Mouse (Mus musculus) CD4-positive, CD25-positive, alpha-beta regulatory T cell, adult 4 months (primary cell): ENCODE results near the gene Rgs4. TPM values are rescaled to one million over a fixed set of nuclear protein-coding genes. Genes with fewer than 3 reads are reported as not detected.

Experiments used
- ATAC-seq: one replicate; pipeline ENCODE4 v1.8.0; 2017
- polyA plus RNA-seq, 2 experiments: library from polyadenylated mRNA; unstranded; fragments of 100-300 nt; shearing (Covaris generic); gene quantifications; one replicate each; pipeline ENCODE4 v1.2.1; 2017

The Rgs4 gene
- not detected for polyA plus RNA-seq

DNA sequence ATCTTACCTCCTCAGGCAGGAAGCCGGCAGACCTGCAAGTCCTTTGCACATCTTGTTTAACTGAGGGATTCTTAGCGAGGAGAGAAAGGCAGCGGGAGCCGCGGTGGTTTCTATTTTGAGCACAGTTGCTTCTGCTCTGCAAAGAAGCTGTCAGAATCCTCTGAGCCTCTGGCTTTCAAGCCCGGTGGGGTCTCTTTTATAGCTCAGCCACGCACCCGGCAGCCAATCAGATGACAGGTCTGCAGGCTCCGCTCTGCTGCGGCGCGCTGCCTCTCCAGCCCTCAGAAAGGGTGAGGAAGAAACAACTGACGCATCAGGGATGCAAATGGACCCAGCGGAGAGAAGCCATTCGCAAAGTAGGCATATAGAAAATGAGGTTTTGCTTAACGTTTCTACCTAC is at the start of gene Rgs4:
Gene Rgs4, minus strand, starts transcription at position 170 of the 400 bp plus-strand sequence.
- no peak for ATAC-seq

DNA sequence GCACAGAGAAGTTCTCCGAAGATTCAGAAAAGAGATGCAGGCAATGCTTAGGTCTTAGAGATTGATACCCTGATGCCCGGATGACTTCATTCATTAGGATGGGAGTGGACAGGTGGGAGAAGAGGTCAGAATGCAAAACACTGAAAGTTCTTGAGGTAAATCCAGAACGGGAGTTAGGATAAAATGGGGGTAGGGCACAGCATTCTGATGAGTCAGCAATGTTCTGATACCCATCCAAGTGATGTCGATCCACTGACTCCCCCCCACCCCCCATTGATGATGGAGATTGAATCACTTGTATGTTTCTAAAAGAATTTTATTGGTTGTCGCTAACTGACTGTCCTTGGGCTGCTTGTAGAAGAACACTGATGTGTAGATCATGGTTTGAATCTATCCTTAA is 45.0 kb upstream of the Rgs4 start:
- no peak for ATAC-seq

DNA sequence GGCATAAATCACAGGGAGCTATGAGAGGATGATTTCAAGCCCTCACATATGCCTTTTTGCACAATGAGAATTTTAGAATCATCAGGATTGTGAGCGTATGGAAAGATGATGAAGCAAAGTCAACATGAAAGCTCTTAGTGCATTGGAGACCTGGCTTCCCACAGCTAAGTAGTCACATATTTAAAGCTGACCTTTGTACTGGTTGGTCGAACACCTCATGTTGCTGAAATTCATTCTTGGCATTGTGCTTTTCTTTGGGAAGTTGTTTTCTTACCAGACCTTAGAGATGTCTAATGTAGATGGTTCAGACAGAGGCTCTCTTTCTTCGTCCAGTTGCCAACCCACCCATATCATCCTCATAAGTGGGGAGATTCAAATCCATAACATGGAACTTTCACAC is 38.5 kb upstream of the Rgs4 start:
- no peak for ATAC-seq

DNA sequence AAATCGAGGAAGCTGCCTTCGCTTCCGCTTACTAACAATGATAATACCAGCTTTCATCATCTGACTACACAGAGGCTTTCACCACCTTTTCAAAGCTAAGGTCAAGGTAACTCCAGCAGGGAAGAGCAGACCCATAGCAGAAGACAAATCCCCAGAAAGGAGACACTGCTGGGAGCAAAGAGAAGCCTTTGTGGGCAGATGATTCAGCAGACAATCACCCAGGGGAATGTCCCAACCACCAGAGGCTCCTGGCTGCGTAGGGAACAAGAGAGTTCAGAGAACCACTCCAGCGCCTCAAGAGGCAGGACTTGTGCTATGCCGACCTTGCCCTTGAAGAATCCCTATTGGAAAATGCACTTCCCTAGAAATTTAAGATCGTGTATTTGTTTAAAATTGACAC is 29.1 kb upstream of the Rgs4 start:
- no peak for ATAC-seq

DNA sequence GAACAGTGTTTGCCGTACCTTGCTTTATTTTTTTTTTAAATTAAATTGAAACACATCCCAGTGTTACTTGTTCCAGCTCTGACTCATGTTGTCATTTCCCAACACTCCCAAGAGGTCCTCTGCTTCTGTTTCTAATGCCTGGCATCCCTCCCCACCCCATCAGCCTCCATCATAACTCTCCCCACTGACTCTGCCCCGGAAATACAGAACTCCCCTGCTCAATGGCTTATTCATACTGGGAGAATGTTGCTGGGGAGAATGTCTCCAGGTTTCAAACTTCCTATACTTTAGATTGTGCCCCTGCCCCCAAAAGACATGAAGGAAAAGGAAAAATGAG is 17.1 kb upstream of the Rgs4 start:
- ATAC-seq: no peak

DNA sequence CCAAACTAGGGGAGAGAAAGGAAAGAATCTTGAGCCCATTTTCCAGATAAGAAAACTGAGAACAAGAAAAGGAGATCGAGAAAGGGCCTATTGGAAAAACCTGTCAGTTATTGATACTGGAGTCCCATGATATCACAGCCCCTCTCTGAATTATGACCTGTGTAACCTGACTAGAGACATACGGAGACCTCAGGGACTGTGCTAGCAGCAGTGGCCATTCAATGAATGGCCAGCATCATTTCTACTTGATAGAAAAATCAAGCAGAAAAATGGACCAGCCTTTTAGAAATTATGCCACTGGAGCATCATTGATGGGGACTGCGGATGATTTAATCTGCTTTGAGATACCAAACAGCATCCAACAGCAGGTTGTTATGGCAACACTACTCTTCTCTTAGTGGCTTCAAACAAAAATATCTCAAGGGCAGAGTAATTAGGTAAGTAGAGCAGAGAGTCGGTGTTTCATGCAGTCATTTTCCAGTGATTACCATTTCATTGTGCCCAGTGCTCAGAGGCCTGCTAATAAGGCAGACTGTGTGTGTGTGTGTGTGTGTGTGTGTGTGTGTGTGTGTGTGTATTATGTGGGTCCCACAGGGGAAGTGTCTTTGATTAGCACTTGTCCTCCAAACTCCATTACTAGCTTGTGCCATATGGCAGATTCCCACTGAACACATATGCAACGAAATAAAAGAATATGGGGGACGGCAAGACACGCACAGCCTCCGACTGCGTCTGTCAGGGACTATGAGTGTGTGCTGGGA is 16.6 kb upstream of the Rgs4 start:
- no peak for ATAC-seq

DNA sequence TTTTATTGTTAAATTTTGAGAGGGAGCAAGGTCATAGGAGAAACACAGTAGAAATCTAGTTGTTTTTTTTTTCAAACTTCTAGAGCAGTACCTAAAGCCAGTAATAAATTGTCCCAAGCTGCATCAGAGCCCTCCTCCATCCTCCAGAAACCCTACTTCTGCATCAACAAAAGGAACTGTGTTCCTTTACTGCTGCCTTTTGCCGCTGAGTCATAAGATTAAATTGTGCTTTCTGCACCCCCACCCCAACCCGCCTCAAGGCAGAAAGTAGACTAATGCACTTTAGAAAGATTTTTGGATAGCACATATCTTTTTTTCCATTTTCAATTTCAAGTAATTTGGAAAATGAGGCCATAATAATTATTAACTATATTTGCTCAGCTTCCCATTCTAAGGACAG is 15.1 kb upstream of the Rgs4 start:
- no peak for ATAC-seq

DNA sequence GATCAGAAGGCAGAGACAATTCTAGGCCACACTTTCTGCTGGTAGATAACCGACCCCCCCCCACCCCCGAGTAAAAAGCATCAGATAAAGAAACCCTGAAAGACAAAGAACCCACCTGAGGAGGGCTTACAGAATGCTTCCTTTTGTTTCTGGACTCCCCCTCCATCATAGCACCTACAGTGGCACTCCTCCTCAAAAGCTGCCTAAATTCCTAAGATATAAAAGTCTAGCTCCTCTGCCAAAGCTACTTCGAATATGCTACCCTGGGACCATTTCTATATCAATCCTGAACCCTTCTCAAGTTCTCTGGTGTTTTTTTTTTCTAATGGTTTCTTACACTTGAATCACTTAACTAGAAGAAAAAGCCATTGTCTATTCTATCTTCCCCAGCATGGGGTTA is 9.1 kb upstream of the Rgs4 start:
- ATAC-seq: no peak

DNA sequence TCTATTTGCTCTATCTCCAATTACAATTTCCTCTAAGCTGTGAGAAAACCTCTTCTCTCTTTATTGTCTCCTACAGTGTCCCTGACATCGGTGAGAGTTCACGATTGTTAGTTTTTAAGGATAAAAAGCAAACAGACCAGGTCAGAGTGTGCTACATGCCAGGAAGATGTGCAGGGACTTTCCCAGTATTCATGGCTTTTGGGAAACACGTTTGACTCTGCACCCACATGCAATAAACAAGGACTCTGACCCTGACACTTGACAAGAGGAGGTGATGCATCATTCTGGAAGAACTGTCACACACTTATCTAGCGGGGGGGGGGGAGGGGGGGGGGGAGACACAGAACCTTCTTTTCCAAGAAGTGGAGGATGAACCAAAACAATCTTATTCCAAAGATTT is 5.0 kb upstream of the Rgs4 start:
- ATAC-seq: no peak

DNA sequence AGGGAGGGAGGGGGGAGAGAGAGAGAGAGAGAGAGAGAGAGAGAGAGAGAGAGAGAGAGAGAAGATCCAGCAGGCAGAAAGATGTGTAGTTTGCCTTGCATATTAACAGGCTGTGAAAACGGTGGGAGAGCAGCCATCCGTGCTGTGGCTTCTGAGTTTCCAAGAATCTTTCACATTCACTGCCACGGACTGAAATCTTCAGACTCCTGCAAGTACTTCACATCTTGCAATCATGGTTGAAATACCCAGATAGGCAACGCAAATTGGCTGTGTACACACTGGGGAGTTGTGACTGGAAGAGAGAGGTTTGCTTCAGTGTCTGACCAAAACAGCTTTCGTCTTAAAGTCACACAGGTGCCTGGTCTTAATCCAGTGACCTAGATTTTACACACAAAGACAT is 997 bp upstream of the Rgs4 start:
- ATAC-seq: no peak

DNA sequence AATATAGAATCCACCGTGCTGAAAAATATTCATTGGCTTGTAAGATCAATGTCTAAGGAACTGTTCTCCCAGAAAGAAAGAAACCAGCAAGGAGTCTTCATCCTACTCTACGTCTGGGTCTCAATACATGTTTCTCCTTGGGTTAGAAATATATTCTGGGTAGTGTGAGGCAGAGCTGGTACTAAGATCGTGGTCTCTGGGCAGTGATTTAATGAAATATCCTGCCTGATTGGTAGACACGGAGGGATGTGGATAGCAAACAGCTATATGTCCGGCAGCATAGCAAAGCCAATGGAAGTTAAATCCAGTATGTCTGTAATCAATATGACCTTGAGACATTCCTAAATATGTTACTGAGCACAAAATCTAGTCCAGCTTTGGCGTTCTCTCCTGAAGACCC is 460 bp upstream of the Rgs4 start:
- no peak for ATAC-seq

DNA sequence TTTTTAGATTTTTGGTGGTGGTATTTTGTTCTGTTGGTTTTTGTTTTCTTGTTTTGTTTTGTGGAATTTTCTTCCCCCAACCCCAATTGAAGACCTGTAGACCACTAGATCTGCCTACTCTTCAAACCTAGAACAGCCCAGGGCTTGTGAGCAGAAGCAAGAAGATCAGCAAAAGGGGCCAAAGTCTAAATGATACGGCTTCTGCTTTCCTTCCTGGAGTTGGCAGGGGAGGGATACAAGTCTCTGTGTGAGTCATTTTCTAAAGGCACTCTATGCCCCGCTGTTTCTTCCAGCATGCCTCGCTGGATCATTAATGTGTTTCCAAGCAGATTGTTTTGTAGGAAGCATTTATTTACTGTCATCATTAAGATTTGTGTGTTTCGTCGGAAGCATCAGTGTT is 6.3 kb downstream of the Rgs4 start:
- ATAC-seq: no peak

DNA sequence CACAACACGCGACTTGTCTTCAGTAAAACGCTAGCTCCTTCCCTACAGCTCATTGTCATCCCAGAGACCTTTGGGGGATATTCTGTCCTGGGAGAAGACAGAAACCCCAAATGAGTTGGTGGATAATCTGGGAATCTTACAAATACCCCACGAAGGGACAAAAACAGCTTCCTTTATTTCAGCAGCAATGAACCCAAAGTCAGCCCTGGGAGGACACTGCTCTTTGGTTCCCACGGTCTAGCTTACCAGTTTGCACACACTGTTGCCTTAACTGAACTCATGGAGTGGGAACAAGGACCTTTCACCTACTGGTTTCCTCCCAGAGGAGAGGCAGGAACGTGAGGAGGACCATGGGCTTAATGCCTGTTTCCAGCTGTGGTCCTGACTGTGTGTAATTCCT is 10.2 kb downstream of the Rgs4 start:
- no peak for ATAC-seq

DNA sequence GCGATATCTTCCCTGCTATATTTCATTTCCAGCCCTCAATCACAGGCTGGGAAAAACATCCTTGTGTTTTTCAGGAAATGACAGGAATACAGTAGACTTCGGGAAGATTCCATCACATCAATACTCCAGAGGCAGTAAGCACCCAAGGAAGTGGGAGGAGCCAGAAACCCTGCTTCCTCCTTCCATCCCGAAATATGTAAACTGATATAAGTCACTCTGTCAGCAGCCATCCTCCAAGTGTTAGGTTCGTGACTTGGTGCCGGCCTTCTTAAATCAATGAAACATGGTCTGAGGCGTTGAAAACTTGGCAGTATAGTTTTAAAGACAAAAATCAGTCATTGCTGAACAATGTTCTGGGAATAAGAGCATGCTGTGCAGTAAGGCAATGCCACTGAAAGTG is 11.3 kb downstream of the Rgs4 start:
- ATAC-seq: no peak

DNA sequence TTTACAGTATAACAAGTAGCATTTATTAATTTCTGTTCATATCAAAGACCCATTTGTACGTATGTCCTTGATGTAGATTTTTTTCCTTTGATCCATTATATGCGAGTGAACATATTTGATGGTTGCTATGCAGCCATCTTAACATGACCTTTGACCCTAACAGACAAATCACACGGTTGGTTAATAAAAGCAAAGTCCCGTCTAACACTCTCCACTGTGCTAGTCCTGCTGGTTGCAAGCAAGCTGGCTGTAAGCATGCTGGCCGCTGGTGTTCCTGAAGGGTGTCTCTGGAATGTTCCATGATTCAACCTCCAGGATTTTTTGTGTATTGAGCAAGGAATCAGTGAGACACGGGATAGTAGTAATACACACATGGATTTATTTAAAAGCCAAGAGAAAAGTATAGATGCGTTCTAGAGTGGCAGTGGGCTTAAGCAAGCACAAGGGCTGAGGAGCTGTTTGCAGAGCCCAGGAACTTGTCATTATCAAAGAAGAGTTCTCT is 16.8 kb downstream of the Rgs4 start:
- ATAC-seq: no peak

DNA sequence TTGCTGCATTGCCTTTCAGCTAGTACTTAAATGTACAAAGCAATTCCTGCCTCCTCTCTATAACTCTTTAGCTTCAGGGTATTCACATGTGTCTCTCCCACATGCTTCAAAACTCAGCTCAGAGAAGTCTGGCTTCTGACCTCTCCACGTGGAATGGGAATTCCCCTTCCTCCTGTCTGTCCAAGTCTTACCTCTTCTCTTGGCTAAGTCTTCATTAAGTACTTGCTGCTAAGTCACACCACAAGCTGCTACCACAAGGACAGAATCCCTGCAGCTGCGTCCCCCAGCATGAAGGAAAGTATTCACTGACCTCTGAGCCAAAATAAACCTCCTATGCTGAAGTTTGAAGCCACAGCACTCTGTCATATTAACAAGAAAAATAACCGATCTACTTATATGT is 21.1 kb downstream of the Rgs4 start:
- no peak for ATAC-seq

DNA sequence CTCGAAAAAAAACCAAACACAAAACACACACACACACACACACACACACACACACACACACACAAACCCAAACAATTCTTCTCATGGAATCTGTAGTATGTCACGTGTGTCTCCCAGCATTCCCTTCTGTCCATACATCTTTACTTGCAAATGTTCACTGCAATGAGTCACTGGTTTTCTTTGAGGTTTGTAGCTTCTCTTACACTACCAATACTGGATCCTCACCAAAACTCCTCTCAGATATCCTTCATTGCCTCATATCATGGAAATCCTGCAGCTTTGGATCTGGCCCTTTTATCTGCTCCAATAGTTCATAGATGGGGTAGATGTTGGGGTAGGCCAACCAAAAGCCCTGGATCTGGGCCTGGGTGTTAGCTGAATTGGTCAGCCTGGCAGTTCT is 25.6 kb downstream of the Rgs4 start:
- no peak for ATAC-seq

DNA sequence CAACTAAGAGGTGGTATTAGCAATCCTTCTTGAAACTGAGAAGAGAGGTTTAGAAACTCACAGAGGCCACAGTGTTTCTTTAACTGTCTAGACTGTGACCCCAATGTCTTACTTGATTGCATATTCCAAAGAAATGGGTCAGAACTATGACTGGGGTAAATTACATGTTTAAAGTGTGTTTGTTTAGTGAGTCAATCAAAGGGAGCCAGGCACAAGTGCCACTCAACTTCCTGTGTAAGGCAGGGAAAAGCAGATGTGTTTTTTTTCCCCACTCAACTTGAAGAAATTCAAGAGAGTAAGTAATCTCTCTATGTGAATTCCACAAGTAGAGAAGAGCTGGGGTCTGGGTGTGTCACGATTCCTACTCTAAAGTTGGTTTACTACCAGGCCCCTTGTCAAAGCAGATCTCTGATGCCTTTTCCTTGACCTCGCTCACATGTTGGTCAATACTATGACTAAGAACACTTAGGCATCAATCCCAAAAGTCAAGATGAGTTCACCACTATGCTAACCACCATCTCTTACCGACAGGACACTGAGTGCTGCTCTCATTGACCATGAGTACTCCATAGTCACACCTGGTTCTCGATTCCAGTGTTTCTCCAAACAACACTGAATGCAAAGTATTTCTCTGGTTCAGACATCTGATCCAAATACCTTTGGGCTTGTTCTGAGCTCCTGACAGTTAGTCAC is 42.9 kb downstream of the Rgs4 start:
- ATAC-seq: no peak

DNA sequence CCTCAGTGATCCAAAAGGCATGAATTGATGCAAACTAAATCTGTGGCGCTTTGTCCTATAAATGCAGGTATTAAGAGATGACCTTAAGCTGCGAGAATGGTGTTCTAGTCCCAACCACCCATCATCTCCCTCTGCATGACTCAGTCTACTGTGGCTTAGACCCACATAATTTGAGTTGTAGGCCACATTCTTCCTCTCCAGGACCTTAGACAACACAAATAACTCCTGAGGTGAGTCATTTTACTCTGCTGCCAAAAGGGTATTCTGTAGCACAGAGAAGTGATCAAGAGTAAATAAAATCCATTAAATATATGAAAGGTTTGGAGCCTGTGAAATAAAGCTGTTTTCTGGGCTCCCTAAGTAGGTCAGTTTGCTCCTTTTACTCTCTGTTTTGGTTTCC is 48.3 kb downstream of the Rgs4 start:
- no peak for ATAC-seq

DNA sequence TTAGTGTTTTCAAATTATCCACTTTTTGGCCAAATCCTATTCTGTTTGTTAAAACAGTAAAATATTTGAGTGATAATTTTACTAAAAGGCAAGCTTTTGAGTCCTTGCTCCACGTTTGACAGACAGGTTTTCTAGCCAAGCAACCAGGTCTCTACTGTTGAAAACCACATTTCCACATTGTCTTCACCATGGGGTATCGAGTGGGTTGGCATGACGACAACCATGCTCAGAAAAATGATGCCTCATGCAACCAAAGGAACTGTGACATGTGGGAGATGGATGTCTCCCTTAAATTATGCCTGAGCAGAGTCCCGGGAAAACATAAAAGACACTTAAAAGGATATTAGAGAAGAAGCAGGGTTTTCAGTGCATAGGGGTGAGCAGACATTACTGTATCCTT is 50.2 kb downstream of the Rgs4 start:
- ATAC-seq: no peak

DNA sequence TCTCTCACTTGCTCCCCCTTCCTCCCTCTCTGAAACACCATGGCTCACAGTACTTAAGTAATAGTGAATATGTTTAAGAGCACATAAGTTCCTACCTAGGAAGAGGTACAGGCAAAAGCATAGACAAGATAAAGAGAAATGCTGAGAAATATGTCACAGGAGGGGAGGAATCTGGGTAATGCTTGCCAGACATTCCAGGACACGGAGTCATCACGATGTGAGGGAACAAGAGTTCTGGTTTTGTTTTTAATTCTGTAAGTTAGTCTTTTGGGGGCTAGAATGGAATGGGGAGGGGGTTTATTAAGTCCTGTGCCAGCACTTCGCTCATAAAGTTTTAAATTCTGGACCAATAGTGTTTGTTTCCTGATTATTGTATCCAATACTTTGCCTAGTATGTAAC is 52.1 kb downstream of the Rgs4 start:
- ATAC-seq: no peak

DNA sequence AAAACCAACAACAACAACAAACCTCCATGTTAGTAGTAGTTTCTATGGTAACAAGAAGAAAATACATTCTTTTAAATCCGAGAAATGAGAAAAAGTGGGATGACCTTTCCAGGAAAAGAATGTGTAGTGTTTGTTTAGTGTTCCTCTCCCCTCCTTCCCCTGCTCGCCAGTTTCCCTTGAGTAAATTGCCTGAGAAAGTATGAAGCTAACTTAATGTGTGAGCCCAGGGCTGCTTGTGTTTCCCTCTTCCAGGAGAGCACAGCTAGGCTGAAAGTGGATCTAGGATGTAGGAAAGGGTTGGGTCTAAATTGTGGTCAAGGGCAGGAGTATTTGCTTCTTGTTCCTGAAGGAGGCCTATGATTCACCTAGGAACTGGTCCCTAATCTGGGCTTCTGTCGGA is 53.9 kb downstream of the Rgs4 start:
- ATAC-seq: no peak

DNA sequence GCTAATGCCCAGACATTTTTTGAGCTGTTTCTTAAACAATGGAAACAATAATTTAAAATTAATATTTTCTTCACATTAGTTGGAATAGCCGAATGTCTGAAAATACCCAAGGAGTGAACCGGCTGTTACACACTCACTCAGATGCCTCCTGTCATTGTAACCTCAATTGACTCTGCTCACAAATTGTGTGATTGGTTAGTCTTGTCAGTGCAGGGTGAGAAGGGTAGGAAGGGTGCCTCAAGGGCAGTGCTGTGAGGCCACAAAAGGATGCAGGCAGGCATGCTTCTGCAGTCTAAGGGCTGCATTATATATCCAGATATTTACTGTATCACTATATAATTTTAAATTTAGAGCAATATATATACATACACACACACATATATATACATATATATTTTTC is 54.4 kb downstream of the Rgs4 start:
- ATAC-seq: no peak
